Mouse (Mus musculus): ENCODE data around the gene Gpr180. TPM values are rescaled to one million over a fixed set of nuclear protein-coding genes. Genes with fewer than 3 reads are reported as not detected.

Gene Gpr180
- polyA plus RNA-seq (2017; shearing (Covaris generic)), result 7.1 TPM

DNA sequence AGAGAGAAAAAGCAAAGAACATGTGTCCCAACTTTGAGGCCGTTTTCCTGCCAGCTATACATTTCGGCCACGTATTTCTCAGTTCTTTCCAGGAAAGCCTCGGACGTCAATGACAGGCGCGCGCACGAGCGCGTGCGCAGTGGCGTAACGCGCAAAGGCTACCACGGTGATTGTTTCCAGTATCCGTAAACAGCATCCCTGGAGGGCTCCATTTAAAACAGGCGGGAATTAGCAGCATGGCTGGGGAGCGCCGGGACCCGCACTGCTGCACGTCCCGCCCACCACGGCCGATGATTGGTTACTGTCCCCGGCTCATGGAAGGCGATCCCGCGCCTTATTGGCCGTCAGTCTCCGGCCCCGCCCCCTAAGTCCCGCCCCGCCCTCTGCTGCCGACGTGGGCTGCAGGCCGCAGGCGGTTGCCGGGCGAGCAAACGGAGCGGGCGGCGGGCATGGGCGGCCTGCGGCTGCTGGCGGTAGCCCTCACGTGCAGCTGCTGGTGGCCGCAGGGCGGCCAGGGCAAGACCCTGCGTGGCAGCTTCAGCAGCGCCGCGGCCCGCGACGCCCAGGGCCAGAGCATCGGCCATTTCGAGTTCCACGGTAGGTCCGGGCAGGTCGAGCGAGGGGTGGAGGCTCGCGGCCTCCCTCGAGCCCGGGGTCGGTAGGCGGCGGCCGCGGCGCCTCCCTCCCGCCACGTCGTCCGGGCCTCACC is at the start of gene Gpr180:
TSS of gene Gpr180 (plus strand) at position 415 of the 709 bp plus-strand sequence.

DNA sequence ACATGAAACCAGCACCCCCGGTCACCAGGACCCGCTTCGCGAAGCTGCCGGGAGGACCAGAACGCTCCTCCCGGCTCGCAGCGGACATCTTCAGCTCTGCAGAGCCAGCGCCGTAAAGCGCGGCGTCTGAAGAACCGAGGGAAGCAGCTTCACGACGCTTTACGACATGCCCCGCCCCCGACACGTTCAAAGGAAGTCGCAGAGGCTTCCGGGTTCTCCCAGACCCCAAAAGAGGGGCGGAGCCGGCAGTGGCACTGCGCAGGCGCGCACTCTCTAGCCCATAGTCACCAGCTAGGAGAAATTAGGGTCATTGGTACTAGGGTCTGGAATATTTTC is 4.3 kb upstream of the Gpr180 start, which contains the start of gene Tgds:
TSS of gene Tgds (minus strand) at position 114 of the 336 bp plus-strand sequence.

Other genes starting within 250 kb of the Gpr180 start
- 0.11 TPM for gene Dct, start 84.9 kb upstream of the Gpr180 start, polyA plus RNA-seq (2017; shearing (Covaris generic))
- 29.0 TPM for gene Tgds, start 4.4 kb upstream of the Gpr180 start, polyA plus RNA-seq (2017; shearing (Covaris generic))
- gene Sox21, start 99.9 kb downstream of the Gpr180 start, polyA plus RNA-seq (2017; shearing (Covaris generic)), result not detected
- not detected for gene Gm9376, start 129.8 kb downstream of the Gpr180 start, polyA plus RNA-seq (2017; shearing (Covaris generic))